Mouse (Mus musculus) lung, embryonic 14.5 days (tissue): ENCODE results near the gene Fcrla. TPM values are rescaled to one million over a fixed set of nuclear protein-coding genes. Genes with fewer than 3 reads are reported as not detected.
"Not testable (repeated sequence)": the region's sequence is repeated elsewhere in the genome, so short reads cannot be mapped to it uniquely, and the experiment has no call there.

Experiments
- ATAC-seq: fragments of 200-750 bp; cut with Nextera tagmentation; 2 replicates; pipeline ENCODE4 v1.8.0; 2017; ENCODE audit warnings: mild to moderate bottlenecking, moderate TSS enrichment, moderate library complexity; ENCODE audit not compliant: insufficient read depth
- DNase-seq: peaks from one replicate; pipeline ENCODE4 v3.0.0-alpha.2; 2015
- H3K27ac ChIP-seq: fragments of 300-500 bp; sonication (generic); 2 replicates; pipeline ENCODE4 v1.5.1; 2014; ENCODE audit warnings: low read depth, mild to moderate bottlenecking, moderate library complexity
- H3K27me3 ChIP-seq: fragments of 300-500 bp; sonication (generic); 2 replicates; pipeline ENCODE4 v1.6.1; 2014; ENCODE audit warnings: low read length, control low read depth; ENCODE audit not compliant: insufficient read depth
- H3K36me3 ChIP-seq: fragments of 300-500 bp; sonication (generic); 2 replicates; pipeline ENCODE4 v1.6.1; 2014; ENCODE audit warnings: control low read depth; ENCODE audit not compliant: insufficient read depth
- H3K4me1 ChIP-seq: fragments of 300-500 bp; sonication (generic); 2 replicates; pipeline ENCODE4 v1.6.1; 2014; ENCODE audit warnings: antibody characterized with exemption, control low read depth; ENCODE audit not compliant: insufficient read depth
- H3K4me2 ChIP-seq: fragments of 300-500 bp; sonication (generic); 2 replicates; pipeline ENCODE4 v1.6.1; 2014; ENCODE audit warnings: mild to moderate bottlenecking
- H3K4me3 ChIP-seq: fragments of 300-500 bp; sonication (generic); 2 replicates; pipeline ENCODE4 v1.5.1; 2014; ENCODE audit warnings: low read depth, low read length
- H3K9ac ChIP-seq: fragments of 300-500 bp; sonication (generic); 2 replicates; pipeline ENCODE4 v1.6.1; 2014
- H3K9me3 ChIP-seq: fragments of 300-500 bp; sonication (generic); 2 replicates; pipeline ENCODE4 v1.6.1; 2016; ENCODE audit warnings: low read depth, low read length, control low read depth
- CTCF ChIP-seq: IDR thresholded peaks from 2 replicates; pipeline ENCODE4 v1.5.1; 2016; ENCODE audit warnings: antibody characterized with exemption, low read depth
- WGBS: fragments of 180-500 bp; shearing (Covaris S2); extraction: QIAGEN DNeasy Blood & Tissue Kit; methylation state at CpG from one replicate; pipeline ENCODE4 v1.1.7; 2014; 5-methylcytosine and 5-hydroxymethylcytosine counted together
- polyA plus RNA-seq: library from polyadenylated mRNA; unstranded; fragments of >200 nt; fragmentation: Nextera tagmentation; extraction: Ambion mirVana; gene quantifications from 2 replicates; pipeline ENCODE4 v1.2.1, GENCODE M21; 2014

Fcrla gene
- polyA plus RNA-seq = not detected in 2 replicates

- TF ChIP-seq CTCF = no peak
- Histone ChIP-seq H3K4me2 (no peak within 1 kb of the TSS), H3K27me3 (no peaks in the 10 kb centered on the region), H3K4me3 (no peak within 1 kb of the TSS), H3K4me1 (no peaks in the 10 kb centered on the region), H3K9me3 (no peaks in the 10 kb centered on the region), H3K27ac (no peak within 1 kb of the TSS), H3K9ac (no peak within 1 kb of the TSS), H3K36me3 (no peaks in the 10 kb centered on the region)
- ATAC-seq = no peak
- WGBS = 78% methylated on average over 3 of the region's 3 CpGs
- DNase-seq = no peak
These were observed at the start of gene Fcrla for GRCm38 (mm10) chr1:170927378-170927777. Gene Fcrla, minus strand, starts transcription at chr1:170927583.

- 76% methylated on average over 5 of the region's 5 CpGs for WGBS
- TF ChIP-seq CTCF = no peak
- H3K27me3 ChIP-seq = no peaks in the 10 kb centered on the region
- DNase-seq (no peak), ATAC-seq (no peak)
- H3K9me3 ChIP-seq = no peaks in the 10 kb centered on the region
- no peak within 1 kb of the TSS for H3K4me2 ChIP-seq
- H3K9ac ChIP-seq = no peak within 1 kb of the TSS
- H3K27ac ChIP-seq = no peak within 1 kb of the TSS
- no peaks in the 10 kb centered on the region for H3K36me3 ChIP-seq
- no peak within 1 kb of the TSS for H3K4me3 ChIP-seq
- H3K4me1 ChIP-seq = no peaks in the 10 kb centered on the region
These were observed 49.1 kb upstream of the Fcrla start, which contains the start of gene Fcgr2b for GRCm38 (mm10) chr1:170976447-170976846. Gene Fcgr2b, minus strand, starts transcription at chr1:170976547.

GRCm38 (mm10) chr1:170975751-170976161, 48.4 kb upstream of the Fcrla start:
- H3K36me3 ChIP-seq = no peaks in the 10 kb centered on the region
- H3K4me1 ChIP-seq = no peaks in the 10 kb centered on the region
- H3K27ac ChIP-seq = no peak overlapping the region
- no peak overlapping the region for H3K9ac ChIP-seq
- H3K27me3 ChIP-seq = no peaks in the 10 kb centered on the region
- DNase-seq = no peak
- H3K4me2 ChIP-seq = no peak overlapping the region
- WGBS = 59% methylated on average over 7 of the region's 7 CpGs
- no peak overlapping the region for H3K4me3 ChIP-seq
- no peak for TF ChIP-seq CTCF
- no peaks in the 10 kb centered on the region for H3K9me3 ChIP-seq
- no peak for ATAC-seq

GRCm38 (mm10) chr1:170975350-170975749, 48.0 kb upstream of the Fcrla start:
- H3K4me3 ChIP-seq, H3K9ac ChIP-seq, DNase-seq, H3K27me3 ChIP-seq, H3K4me2 ChIP-seq, H3K4me1 ChIP-seq, H3K36me3 ChIP-seq, ATAC-seq, H3K9me3 ChIP-seq, H3K27ac ChIP-seq: not testable (repeated sequence)
- WGBS = 75% methylated on average over 2 of the region's 2 CpGs

- no peaks in the 10 kb centered on the region for H3K4me1 ChIP-seq
- no peaks in the 10 kb centered on the region for H3K36me3 ChIP-seq
- WGBS = 87% methylated on average over 2 of the region's 2 CpGs
These were observed 47.4 kb upstream of the Fcrla start for GRCm38 (mm10) chr1:170974736-170975135.

GRCm38 (mm10) chr1:170974171-170974570, 46.8 kb upstream of the Fcrla start:
- Histone ChIP-seq H3K36me3 (no peaks in the 10 kb centered on the region), H3K4me3 (no peak overlapping the region), H3K4me1 (no peaks in the 10 kb centered on the region), H3K9ac (no peak overlapping the region), H3K4me2 (no peak overlapping the region), H3K9me3 (no peaks in the 10 kb centered on the region), H3K27me3 (no peaks in the 10 kb centered on the region), H3K27ac (no peak overlapping the region)
- DNase-seq (no peak), ATAC-seq (no peak)
- no peak for TF ChIP-seq CTCF
- WGBS = 84% methylated on average over 8 of the region's 8 CpGs

More at GRCm38 (mm10) chr1:170974736-170975135, 47.4 kb upstream of the Fcrla start:
- TF ChIP-seq CTCF = no peak
- no peaks in the 10 kb centered on the region for H3K27me3 ChIP-seq
- no peak for DNase-seq
- H3K9me3 ChIP-seq = no peaks in the 10 kb centered on the region
- no peak for ATAC-seq
- H3K27ac ChIP-seq = no peak overlapping the region
- H3K4me2 ChIP-seq = no peak overlapping the region
- no peak overlapping the region for H3K9ac ChIP-seq
- no peak overlapping the region for H3K4me3 ChIP-seq

- Histone ChIP-seq H3K4me2 (no peak overlapping the region), H3K4me1 (no peaks in the 10 kb centered on the region), H3K9me3 (no peaks in the 10 kb centered on the region), H3K4me3 (no peak overlapping the region), H3K27me3 (no peaks in the 10 kb centered on the region), H3K27ac (no peak overlapping the region), H3K36me3 (no peaks in the 10 kb centered on the region), H3K9ac (no peak overlapping the region)
- no peak for DNase-seq
- 75% methylated on average over 4 of the region's 4 CpGs for WGBS
- no peak for TF ChIP-seq CTCF
- no peak for ATAC-seq
These were observed 45.6 kb upstream of the Fcrla start for GRCm38 (mm10) chr1:170972936-170973335.

- ATAC-seq (no peak), DNase-seq (no peak)
- Histone ChIP-seq H3K9ac (no peak overlapping the region), H3K4me1 (no peaks in the 10 kb centered on the region), H3K27ac (no peak overlapping the region), H3K27me3 (no peaks in the 10 kb centered on the region), H3K9me3 (no peaks in the 10 kb centered on the region), H3K4me2 (no peak overlapping the region), H3K4me3 (no peak overlapping the region), H3K36me3 (no peaks in the 10 kb centered on the region)
- WGBS = 76% methylated on average over 6 of the region's 6 CpGs
- no peak for TF ChIP-seq CTCF
These were observed 45.1 kb upstream of the Fcrla start for GRCm38 (mm10) chr1:170972494-170972893.
